Mouse (Mus musculus) testis, postnatal 14 days (tissue): ENCODE measurements around the gene Gm2956.
"Not testable (repeated sequence)": the region's sequence is repeated elsewhere in the genome, so short reads cannot be mapped to it uniquely, and the experiment has no call there.

Source experiments
- DNase-seq: peaks from one replicate; pipeline ENCODE4 v3.0.0; 2021; ENCODE audit warnings: low spot score

Gene Gm2956

DNA sequence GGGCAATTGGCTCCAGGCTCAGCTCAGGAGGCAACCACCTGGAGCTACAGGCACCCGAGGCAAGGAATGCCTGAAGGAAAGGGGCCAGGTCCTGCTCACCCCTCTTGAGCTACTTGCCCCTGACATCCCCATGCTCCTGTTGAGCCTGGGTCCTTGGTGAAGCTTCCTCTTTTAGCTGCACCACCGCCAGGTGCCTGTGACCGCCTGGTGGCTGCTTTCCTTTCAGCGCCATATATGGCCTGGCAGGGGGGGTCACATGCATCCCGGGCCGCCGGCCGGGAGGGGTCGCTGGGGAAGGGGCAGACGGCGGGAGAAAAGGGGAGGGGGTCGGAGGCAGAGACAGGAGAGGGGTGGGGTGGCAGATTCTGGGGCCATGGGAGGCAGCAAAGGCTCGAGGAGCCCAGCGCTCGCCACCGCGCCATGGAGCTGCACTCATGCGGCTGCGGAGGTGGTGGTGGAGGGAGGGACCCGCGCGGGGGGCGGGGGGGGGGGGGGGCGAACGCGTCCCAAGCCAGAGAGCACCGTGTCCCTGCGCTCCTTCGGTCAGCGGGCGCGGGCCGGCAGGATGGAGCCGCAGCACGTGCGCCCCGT lies at the start of gene Gm2956:
Gene Gm2956 (plus strand): TSS at position 541 of the 591 bp plus-strand sequence.
- DNase-seq: not testable (repeated sequence)

DNA sequence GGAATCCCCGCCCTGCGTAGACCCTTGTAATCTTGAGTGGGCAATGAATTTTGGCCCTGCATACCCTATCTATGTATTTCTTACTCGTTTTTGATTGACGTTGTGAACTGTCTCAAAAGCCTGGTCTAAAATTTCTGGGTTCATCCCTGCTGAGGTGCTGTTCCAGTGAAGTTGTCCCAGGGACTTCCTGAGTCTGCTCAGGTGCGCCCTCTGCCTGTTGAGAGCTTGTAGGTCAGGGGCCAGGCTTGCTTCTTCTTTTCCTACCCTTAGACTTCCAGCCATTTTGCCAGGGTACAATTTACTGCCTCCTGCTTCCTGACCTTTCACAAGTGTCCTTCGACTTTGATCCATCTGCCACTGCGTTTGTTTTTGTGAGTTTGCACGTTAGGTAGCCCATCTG lies 979 bp downstream of the Gm2956 start:
- peak; percentile 2 for DNase-seq

DNA sequence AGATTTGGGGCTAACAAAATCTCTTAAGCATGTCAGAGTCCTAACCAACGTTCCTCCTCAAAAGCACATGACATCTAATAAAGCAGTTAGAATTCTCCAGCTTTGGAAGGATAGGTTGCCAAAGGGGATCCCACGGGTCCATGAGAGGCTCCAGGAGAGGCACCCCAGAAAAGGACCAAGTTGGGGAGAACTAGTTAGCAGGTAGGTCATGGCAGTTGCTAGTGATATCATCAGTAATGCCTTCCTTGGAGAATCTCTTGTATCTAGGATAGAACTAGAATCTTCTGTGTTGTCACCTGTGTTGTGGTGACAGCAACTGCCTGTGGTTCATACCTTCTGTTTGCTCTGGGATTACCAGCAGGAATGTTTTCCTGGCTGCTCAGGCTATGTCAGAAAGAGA lies 62.4 kb downstream of the Gm2956 start, which contains the start of gene Gm10413:
Gene Gm10413 (plus strand): TSS at position 301 of the 400 bp plus-strand sequence.
- not testable (repeated sequence) for DNase-seq
